Mouse (Mus musculus) E14TG2a.4 (cell line): ENCODE results near the gene Rpusd4.

Source experiments
- CTCF ChIP-seq: conservative IDR thresholded peaks from 2 replicates; pipeline ENCODE4 v1.5.1; 2014; ENCODE audit warnings: low read length
- POU5F1 ChIP-seq: IDR thresholded peaks from 2 replicates; pipeline ENCODE4 v1.6.1; 2014; ENCODE audit warnings: low read length, borderline replicate concordance

- TF ChIP-seq CTCF (no peak), POU5F1 (no peak)
Observed at GRCm38 (mm10) chr9:35282851-35283200, 15.2 kb downstream of the Rpusd4 start.
